Mouse (Mus musculus): Measurements from ENCODE around the gene Ptprn. TPM values are rescaled to one million over a fixed set of nuclear protein-coding genes. Genes with fewer than 3 reads are reported as not detected.
A peak's percentile ranks its signal among the peaks of the same experiment; 100 is the strongest.

Gene Ptprn
- polyA plus RNA-seq, 1 experiment from 2014 or later: 0.16 TPM

- H3K9ac ChIP-seq (ENCODE audit: low read length): no peak overlapping the region
Measured at GRCm38 (mm10) chr1:75247071-75247930, 17.0 kb downstream of the Ptprn start.

GRCm38 (mm10) chr1:75244836-75245235 is 19.5 kb downstream of the Ptprn start:
- no peaks in the 10 kb centered on the region for H3K36me3 ChIP-seq (ENCODE audit: control insufficient read depth, insufficient read depth, low read length)
- 0 out of 2 replicates have a peak, but pooled peaks cover 3% of the 10 kb centered on the region for H3K4me1 ChIP-seq (ENCODE audit: control insufficient read depth, insufficient read depth, low read length)
- 21% methylated on average over 4 of the region's 4 CpGs for WGBS
- DNase-seq (ENCODE audit: low spot score) (peak; percentile 44), ATAC-seq (ENCODE audit: insufficient number of reproducible peaks, low FRiP score, low TSS enrichment, low read depth) (no peak)
- no peak overlapping the region for H3K9ac ChIP-seq (ENCODE audit: low read length)
- no peaks in the 10 kb centered on the region for H3K27me3 ChIP-seq (ENCODE audit: control insufficient read depth, insufficient read depth, low read length)
- no peak overlapping the region for H3K4me2 ChIP-seq (ENCODE audit: low read depth, severe bottlenecking)
- H3K9me3 ChIP-seq (ENCODE audit: control insufficient read depth, low read length): no peaks in the 10 kb centered on the region
- no peak overlapping the region for H3K27ac ChIP-seq (replicated peaks; ENCODE audit: low read depth, low read length)
- no peak overlapping the region for H3K4me3 ChIP-seq (ENCODE audit: low read depth, low read length)

More at GRCm38 (mm10) chr1:75247071-75247930, 17.0 kb downstream of the Ptprn start:
- Histone ChIP-seq H3K4me1 (ENCODE audit: control insufficient read depth, insufficient read depth, low read length) (0 out of 2 replicates have a peak, but pooled peaks cover 3% of the 10 kb centered on the region), H3K36me3 (ENCODE audit: control insufficient read depth, insufficient read depth, low read length) (no peaks in the 10 kb centered on the region), H3K27ac (replicated peaks; ENCODE audit: low read depth, low read length) (no peak overlapping the region), H3K4me3 (ENCODE audit: low read depth, low read length) (no peak overlapping the region), H3K9me3 (ENCODE audit: control insufficient read depth, low read length) (no peaks in the 10 kb centered on the region), H3K4me2 (ENCODE audit: low read depth, severe bottlenecking) (no peak overlapping the region), H3K27me3 (ENCODE audit: control insufficient read depth, insufficient read depth, low read length) (no peaks in the 10 kb centered on the region)
- WGBS: 83% methylated on average over 16 of the region's 16 CpGs
- DNase-seq (ENCODE audit: low spot score) (no peak), ATAC-seq (ENCODE audit: insufficient number of reproducible peaks, low FRiP score, low TSS enrichment, low read depth) (no peak)

GRCm38 (mm10) chr1:75244175-75244826 is 20.0 kb downstream of the Ptprn start:
- Histone ChIP-seq H3K36me3 (ENCODE audit: control insufficient read depth, insufficient read depth, low read length) (no peaks in the 10 kb centered on the region), H3K4me2 (ENCODE audit: low read depth, severe bottlenecking) (no peak overlapping the region), H3K9ac (ENCODE audit: low read length) (no peak overlapping the region), H3K9me3 (ENCODE audit: control insufficient read depth, low read length) (no peaks in the 10 kb centered on the region), H3K4me1 (ENCODE audit: control insufficient read depth, insufficient read depth, low read length) (0 out of 2 replicates have a peak, but pooled peaks cover 3% of the 10 kb centered on the region), H3K27ac (replicated peaks; ENCODE audit: low read depth, low read length) (no peak overlapping the region), H3K4me3 (ENCODE audit: low read depth, low read length) (no peak overlapping the region), H3K27me3 (ENCODE audit: control insufficient read depth, insufficient read depth, low read length) (no peaks in the 10 kb centered on the region)
- DNase-seq (ENCODE audit: low spot score): no peak
- WGBS: 82% methylated on average over 12 of the region's 12 CpGs
- no peak for ATAC-seq (ENCODE audit: insufficient number of reproducible peaks, low FRiP score, low TSS enrichment, low read depth)

GRCm38 (mm10) chr1:75243411-75243810 is 20.9 kb downstream of the Ptprn start:
- no peaks in the 10 kb centered on the region for H3K27me3 ChIP-seq (ENCODE audit: control insufficient read depth, insufficient read depth, low read length)
- 0 out of 2 replicates have a peak, but pooled peaks cover 3% of the 10 kb centered on the region for H3K4me1 ChIP-seq (ENCODE audit: control insufficient read depth, insufficient read depth, low read length)
- 86% methylated on average over 14 of the region's 14 CpGs for WGBS
- H3K4me2 ChIP-seq (ENCODE audit: low read depth, severe bottlenecking): no peak overlapping the region
- no peak for ATAC-seq (ENCODE audit: insufficient number of reproducible peaks, low FRiP score, low TSS enrichment, low read depth)
- DNase-seq (ENCODE audit: low spot score): no peak
- H3K4me3 ChIP-seq (ENCODE audit: low read depth, low read length): no peak overlapping the region
- no peak overlapping the region for H3K9ac ChIP-seq (ENCODE audit: low read length)
- H3K27ac ChIP-seq (replicated peaks; ENCODE audit: low read depth, low read length): no peak overlapping the region
- H3K9me3 ChIP-seq (ENCODE audit: control insufficient read depth, low read length): no peaks in the 10 kb centered on the region
- no peaks in the 10 kb centered on the region for H3K36me3 ChIP-seq (ENCODE audit: control insufficient read depth, insufficient read depth, low read length)

GRCm38 (mm10) chr1:75239591-75239990 is 24.7 kb downstream of the Ptprn start:
- 72% methylated on average over 10 of the region's 10 CpGs for WGBS
- no peak for ATAC-seq (ENCODE audit: insufficient number of reproducible peaks, low FRiP score, low TSS enrichment, low read depth)
- H3K9me3 ChIP-seq (ENCODE audit: control insufficient read depth, low read length): no peaks in the 10 kb centered on the region
- no peaks in the 10 kb centered on the region for H3K36me3 ChIP-seq (ENCODE audit: control insufficient read depth, insufficient read depth, low read length)
- no peak overlapping the region for H3K4me2 ChIP-seq (ENCODE audit: low read depth, severe bottlenecking)
- peaks cover 6% of the 10 kb centered on the region; the same call in 1 of the 2 replicates for H3K4me1 ChIP-seq (ENCODE audit: control insufficient read depth, insufficient read depth, low read length)
- no peak overlapping the region for H3K9ac ChIP-seq (ENCODE audit: low read length)
- H3K4me3 ChIP-seq (ENCODE audit: low read depth, low read length): no peak overlapping the region
- H3K27ac ChIP-seq (replicated peaks; ENCODE audit: low read depth, low read length): no peak overlapping the region
- no peak for DNase-seq (ENCODE audit: low spot score)
- H3K27me3 ChIP-seq (ENCODE audit: control insufficient read depth, insufficient read depth, low read length): no peaks in the 10 kb centered on the region

GRCm38 (mm10) chr1:75236117-75237050 is 27.9 kb downstream of the Ptprn start, which contains the start of gene Dnajb2:
Gene Dnajb2, plus strand, starts transcription at chr1:75236406.
- ATAC-seq (ENCODE audit: insufficient number of reproducible peaks, low FRiP score, low TSS enrichment, low read depth) (peak; percentile 87), DNase-seq (ENCODE audit: low spot score) (peak; percentile 77)
- peak within 1 kb of the TSS; percentile 73 for H3K9ac ChIP-seq (ENCODE audit: low read length)
- peaks cover 6% of the 10 kb centered on the region; the same call in 1 of the 2 replicates for H3K4me1 ChIP-seq (ENCODE audit: control insufficient read depth, insufficient read depth, low read length)
- H3K36me3 ChIP-seq (ENCODE audit: control insufficient read depth, insufficient read depth, low read length): no peaks in the 10 kb centered on the region
- H3K4me3 ChIP-seq (ENCODE audit: low read depth, low read length): peak within 1 kb of the TSS; percentile 63
- H3K27ac ChIP-seq (replicated peaks; ENCODE audit: low read depth, low read length): peak within 1 kb of the TSS; percentile 17; the same call in 1 of the 2 replicates
- H3K4me2 ChIP-seq (ENCODE audit: low read depth, severe bottlenecking): peak within 1 kb of the TSS; percentile 92
- WGBS: under 1% methylated on average over 62 of the region's 64 CpGs
- H3K27me3 ChIP-seq (ENCODE audit: control insufficient read depth, insufficient read depth, low read length): no peaks in the 10 kb centered on the region
- no peaks in the 10 kb centered on the region for H3K9me3 ChIP-seq (ENCODE audit: control insufficient read depth, low read length)

GRCm38 (mm10) chr1:75234606-75235005 is 29.7 kb downstream of the Ptprn start:
- H3K27ac ChIP-seq (replicated peaks; ENCODE audit: low read depth, low read length): no peak overlapping the region
- no peaks in the 10 kb centered on the region for H3K27me3 ChIP-seq (ENCODE audit: control insufficient read depth, insufficient read depth, low read length)
- peak; percentile 55 for DNase-seq (ENCODE audit: low spot score)
- 2% methylated on average over 8 of the region's 8 CpGs for WGBS
- H3K4me3 ChIP-seq (ENCODE audit: low read depth, low read length): no peak overlapping the region
- H3K4me2 ChIP-seq (ENCODE audit: low read depth, severe bottlenecking): peak overlapping the region; percentile 4; the same call in 1 of the 2 replicates
- no peak overlapping the region for H3K9ac ChIP-seq (ENCODE audit: low read length)
- H3K4me1 ChIP-seq (ENCODE audit: control insufficient read depth, insufficient read depth, low read length): peaks cover 6% of the 10 kb centered on the region; the same call in 1 of the 2 replicates
- H3K9me3 ChIP-seq (ENCODE audit: control insufficient read depth, low read length): no peaks in the 10 kb centered on the region
- no peak for ATAC-seq (ENCODE audit: insufficient number of reproducible peaks, low FRiP score, low TSS enrichment, low read depth)
- no peaks in the 10 kb centered on the region for H3K36me3 ChIP-seq (ENCODE audit: control insufficient read depth, insufficient read depth, low read length)

All from limb, embryonic 11.5 days (tissue).